Mouse (Mus musculus): ENCODE data around the gene Rab3il1. TPM values are rescaled to one million over a fixed set of nuclear protein-coding genes. Genes with fewer than 3 reads are reported as not detected.

Gene Rab3il1
- polyA plus RNA-seq, 1 experiment, result not detected

- WGBS, result 72% methylated on average over 3 of the region's 3 CpGs
- Histone ChIP-seq H3K27ac (ENCODE audit: insufficient read depth, low read depth, low read length) (no peak overlapping the region), H3K4me1 (ENCODE audit: control insufficient read depth, insufficient read depth, low read length) (no peaks in the 10 kb centered on the region), H3K4me3 (ENCODE audit: insufficient read depth, low read depth, low read length) (no peak overlapping the region)
- no peak for TF ChIP-seq POLR2A (IDR thresholded peaks at IDR 0.05; ENCODE audit: insufficient read depth, low read depth, low read length)
- no peak for TF ChIP-seq CTCF (IDR thresholded peaks at IDR 0.05; ENCODE audit: insufficient read depth, low read depth, low read length)
Observed at GRCm38 (mm10) chr19:10082105-10082504, 80.6 kb downstream of the Rab3il1 start.

DNA sequence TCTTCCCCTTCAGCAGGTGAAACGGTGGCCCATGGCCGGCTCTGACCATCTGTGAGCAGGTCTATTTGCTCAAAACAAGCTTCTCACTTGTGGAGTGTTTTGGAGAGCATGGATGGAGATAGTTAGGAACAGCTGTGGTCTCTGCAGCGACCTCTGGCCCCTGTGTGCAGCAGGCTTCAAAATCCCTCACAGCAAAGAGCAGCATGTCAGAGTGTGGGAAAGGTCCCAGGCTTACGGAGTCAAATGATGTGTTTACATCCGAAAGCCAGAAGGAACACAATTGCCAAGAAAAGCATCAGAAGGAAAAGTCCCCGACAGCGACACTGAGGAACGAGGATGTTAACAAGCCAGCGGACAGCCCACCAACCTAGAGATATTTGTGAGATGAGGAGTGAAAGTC lies 84.0 kb downstream of the Rab3il1 start:
- Histone ChIP-seq H3K4me1 (ENCODE audit: control insufficient read depth, insufficient read depth, low read length) (peaks cover 1% of the 10 kb centered on the region; the same call in 1 of the 2 replicates), H3K27ac (ENCODE audit: insufficient read depth, low read depth, low read length) (no peak overlapping the region), H3K4me3 (ENCODE audit: insufficient read depth, low read depth, low read length) (no peak overlapping the region)
- 79% methylated on average over 9 of the region's 9 CpGs for WGBS
- TF ChIP-seq CTCF (IDR thresholded peaks at IDR 0.05; ENCODE audit: insufficient read depth, low read depth, low read length) (no peak), POLR2A (IDR thresholded peaks at IDR 0.05; ENCODE audit: insufficient read depth, low read depth, low read length) (no peak)

- TF ChIP-seq POLR2A (IDR thresholded peaks at IDR 0.05; ENCODE audit: insufficient read depth, low read depth, low read length) (no peak), CTCF (IDR thresholded peaks at IDR 0.05; ENCODE audit: insufficient read depth, low read depth, low read length) (no peak)
- H3K4me3 ChIP-seq (ENCODE audit: insufficient read depth, low read depth, low read length), result no peak overlapping the region
- H3K4me1 ChIP-seq (ENCODE audit: control insufficient read depth, insufficient read depth, low read length), result peaks cover 3% of the 10 kb centered on the region; the same call in 1 of the 2 replicates
- H3K27ac ChIP-seq (ENCODE audit: insufficient read depth, low read depth, low read length), result no peak overlapping the region
- 46% methylated on average over 4 of the region's 4 CpGs for WGBS
Observed at GRCm38 (mm10) chr19:10086976-10087375, 85.5 kb downstream of the Rab3il1 start.

Other genes with a start within 250 kb of the Rab3il1 start
- gene Scgb2a2, start 154.1 kb upstream of the Rab3il1 start, polyA plus RNA-seq (2012; ENCODE audit: insufficient read depth, insufficient read length, low replicate concordance, missing spikeins), result not detected in 2 replicates
- gene Incenp, start 102.1 kb upstream of the Rab3il1 start, polyA plus RNA-seq (2012; ENCODE audit: insufficient read depth, insufficient read length, low replicate concordance, missing spikeins), result not detected in 2 replicates
- gene Fth1, start 21.1 kb upstream of the Rab3il1 start, polyA plus RNA-seq (2012; ENCODE audit: insufficient read depth, insufficient read length, low replicate concordance, missing spikeins), result 1,416 TPM in 1 of 2 replicates, not detected in the other
- gene Best1, start within 50 bp of the Rab3il1 start, polyA plus RNA-seq (2012; ENCODE audit: insufficient read depth, insufficient read length, low replicate concordance, missing spikeins), result not detected in 2 replicates
- not detected in 2 replicates for gene Fads3, start 39.9 kb downstream of the Rab3il1 start, polyA plus RNA-seq (2012; ENCODE audit: insufficient read depth, insufficient read length, low replicate concordance, missing spikeins)
- gene Fads2, start 100.1 kb downstream of the Rab3il1 start, polyA plus RNA-seq (2012; ENCODE audit: insufficient read depth, insufficient read length, low replicate concordance, missing spikeins), result 106 TPM in 1 of 2 replicates, not detected in the other
- not detected in 2 replicates for gene Fads1, start 181.2 kb downstream of the Rab3il1 start, polyA plus RNA-seq (2012; ENCODE audit: insufficient read depth, insufficient read length, low replicate concordance, missing spikeins)
- not detected in 2 replicates for gene Tmem258, start 202.3 kb downstream of the Rab3il1 start, polyA plus RNA-seq (2012; ENCODE audit: insufficient read depth, insufficient read length, low replicate concordance, missing spikeins)
- not detected in 2 replicates for gene Fen1, start 202.5 kb downstream of the Rab3il1 start, polyA plus RNA-seq (2012; ENCODE audit: insufficient read depth, insufficient read length, low replicate concordance, missing spikeins)
- not detected in 2 replicates for gene Myrf, start 239.1 kb downstream of the Rab3il1 start, polyA plus RNA-seq (2012; ENCODE audit: insufficient read depth, insufficient read length, low replicate concordance, missing spikeins)

Measured in olfactory bulb, adult 2 months (tissue).